Mouse (Mus musculus): ENCODE data around the gene Gm4969. TPM values are rescaled to one million over a fixed set of nuclear protein-coding genes. Genes with fewer than 3 reads are reported as not detected.
"Not testable (repeated sequence)": the region's sequence is repeated elsewhere in the genome, so short reads cannot be mapped to it uniquely, and the experiment has no call there.

The Gm4969 gene
- total RNA-seq (2021), result under 1 TPM; 0.21 to 0.24 TPM
- long read RNA-seq, experiment 1, result 0 reads
- long read RNA-seq, experiment 2, result 0 reads

GRCm38 (mm10) chr7:19118028-19118771 lies at the start of gene Gm4969:
TSS of gene Gm4969 (minus strand) at chr7:19118368.
- DNase-seq, result peak; percentile 55

GRCm38 (mm10) chr7:19166990-19167389 lies 48.8 kb upstream of the Gm4969 start:
- no peak for DNase-seq

GRCm38 (mm10) chr7:19165656-19166423 lies 47.7 kb upstream of the Gm4969 start, which contains the start of gene Gipr:
TSS of gene Gipr (minus strand) at chr7:19166127.
- DNase-seq, result no peak

- no peak for DNase-seq
Observed at GRCm38 (mm10) chr7:19164978-19165377, 46.8 kb upstream of the Gm4969 start.

- no peak for DNase-seq
Observed at GRCm38 (mm10) chr7:19164189-19164588, 46.0 kb upstream of the Gm4969 start.

- DNase-seq, result no peak
Observed at GRCm38 (mm10) chr7:19163752-19164151, 45.6 kb upstream of the Gm4969 start.

GRCm38 (mm10) chr7:19162928-19163327 lies 44.8 kb upstream of the Gm4969 start:
- no peak for DNase-seq

- peak; percentile 52 for DNase-seq
Observed at GRCm38 (mm10) chr7:19160115-19160514, 41.9 kb upstream of the Gm4969 start.

- DNase-seq, result no peak
Observed at GRCm38 (mm10) chr7:19159411-19159810, 41.2 kb upstream of the Gm4969 start.

GRCm38 (mm10) chr7:19158601-19159000 lies 40.4 kb upstream of the Gm4969 start:
- no peak for DNase-seq

GRCm38 (mm10) chr7:19157160-19157800 lies 39.1 kb upstream of the Gm4969 start:
- peak; percentile 97 for DNase-seq

GRCm38 (mm10) chr7:19155825-19156475 lies 37.8 kb upstream of the Gm4969 start:
- peak; percentile 65 for DNase-seq

GRCm38 (mm10) chr7:19154796-19155195 lies 36.6 kb upstream of the Gm4969 start:
- no peak for DNase-seq

GRCm38 (mm10) chr7:19151121-19151520 lies 33.0 kb upstream of the Gm4969 start:
- not testable (repeated sequence) for DNase-seq

GRCm38 (mm10) chr7:19149626-19150025 lies 31.5 kb upstream of the Gm4969 start, which contains the start of gene Snrpd2:
TSS of gene Snrpd2 (plus strand) at chr7:19149722.
- DNase-seq, result peak; percentile 98

- DNase-seq, result peak; percentile 97
Observed at GRCm38 (mm10) chr7:19148875-19149541, 30.8 kb upstream of the Gm4969 start, which contains the start of gene Qpctl. TSS of gene Qpctl (minus strand) at chr7:19149291.

- DNase-seq, result no peak
Observed at GRCm38 (mm10) chr7:19148180-19148874, 30.2 kb upstream of the Gm4969 start.

- no peak for DNase-seq
Observed at GRCm38 (mm10) chr7:19147497-19148045, 29.4 kb upstream of the Gm4969 start.

- no peak for DNase-seq
Observed at GRCm38 (mm10) chr7:19146793-19147192, 28.6 kb upstream of the Gm4969 start.

- DNase-seq, result peak; percentile 76
Observed at GRCm38 (mm10) chr7:19137380-19137779, 19.2 kb upstream of the Gm4969 start.

Measured in adrenal gland, postnatal 10 days (tissue).